8 mouse cellular contexts compared by ENCODE assay signal in the genomic region with DNA sequence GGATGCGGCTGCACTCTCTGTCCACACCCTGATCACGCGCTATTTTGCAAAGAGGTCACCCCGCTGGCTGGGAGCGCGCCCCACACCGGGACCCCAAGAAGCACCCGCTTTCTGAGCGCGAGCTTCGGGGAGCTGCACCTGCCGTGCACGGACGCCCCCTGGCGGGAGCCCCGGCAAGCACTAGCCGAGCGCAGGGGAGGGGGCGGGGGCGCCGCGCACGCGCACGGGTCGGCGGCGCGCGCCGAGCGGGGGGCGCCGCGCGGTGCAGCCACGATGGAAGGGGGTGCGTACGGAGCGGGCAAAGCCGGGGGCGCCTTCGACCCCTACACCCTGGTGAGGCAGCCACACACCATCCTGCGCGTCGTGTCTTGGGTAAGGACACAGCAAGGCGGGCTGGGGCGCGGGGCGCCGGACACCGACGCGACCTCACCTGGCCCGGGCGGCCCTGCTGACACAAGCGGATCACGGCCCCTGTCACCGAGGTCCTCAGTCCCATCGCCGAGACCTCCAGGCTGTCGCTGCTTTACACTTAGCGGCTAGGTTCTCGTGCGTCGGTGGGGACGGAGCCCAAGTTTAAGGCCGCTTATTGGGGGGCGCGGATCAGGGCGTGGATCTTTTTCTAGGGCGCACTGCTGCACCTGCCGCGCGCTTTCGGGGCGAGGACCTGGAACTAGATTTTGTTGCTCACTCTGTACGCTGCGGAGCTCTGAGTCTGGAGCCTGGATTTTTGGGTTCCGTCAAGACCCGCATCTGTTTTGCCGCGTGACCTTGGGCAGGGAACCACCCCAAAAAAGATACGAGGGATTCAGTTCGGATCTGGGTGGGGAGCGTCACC. TPM values are rescaled to one million over a fixed set of nuclear protein-coding genes. Genes with fewer than 3 reads are reported as not detected.
DNase-seq lines count a peak whose midpoint lies in the region; ATAC-seq and TF ChIP-seq lines count a peak whose summit lies in the region.

Syngr1 (plus strand) TSS at position 214 of the 835 bp plus-strand sequence.
Rpl3 (minus strand) TSS at position 748 of the 835 bp plus-strand sequence.

- peak; percentile 23; the same call in 1 of the 2 replicates for ATAC-seq in cerebellum, adult (ENCODE audit: insufficient number of reproducible peaks, low FRiP score, low TSS enrichment)
- ATAC-seq in forebrain, embryonic 13.5 days: peak; percentile 76
- ATAC-seq in liver, postnatal 0 days: peak; percentile 79
- peak; percentile 68 for ATAC-seq in neural tube, embryonic 13.5 days (ENCODE audit: low read depth)
- ATAC-seq in stomach, postnatal 0 days (ENCODE audit: low FRiP score, low TSS enrichment): peak; percentile 27

- peak within 1 kb of the TSS; percentile 84 for H3K4me2 ChIP-seq in forebrain, embryonic 13.5 days
- peak within 1 kb of the TSS; percentile 96 for H3K4me2 ChIP-seq in liver, postnatal 0 days (ENCODE audit: low read depth, low read length)
- H3K4me2 ChIP-seq in neural tube, embryonic 13.5 days: peak within 1 kb of the TSS; percentile 69
- peak within 1 kb of the TSS; percentile 90 for H3K4me2 ChIP-seq in stomach, postnatal 0 days (replicated peaks; ENCODE audit: low read depth)

- TF ChIP-seq CTCF in liver, postnatal 0 days (IDR thresholded peaks at IDR 0.05; ENCODE audit: low read depth): peak; percentile 84
- peak; percentile 75 for TF ChIP-seq CTCF in stomach, postnatal 0 days (IDR thresholded peaks at IDR 0.05; ENCODE audit: low read depth)

- intact Hi-C loops in heart, postnatal 14 days (cut with DNase I): loop anchor here (5.0 kb wide), 1 partner anchor 41 kb away; the partner anchor contains the start of gene Tab1

- no peak within 1 kb of the TSS for H3K27ac ChIP-seq in forebrain, embryonic 13.5 days
- H3K27ac ChIP-seq in liver, postnatal 0 days (ENCODE audit: low read depth): 0 out of 2 replicates have a peak within 1 kb of the TSS, but pooled peaks have one; percentile 9
- peak within 1 kb of the TSS; percentile 54 for H3K27ac ChIP-seq in neural tube, embryonic 13.5 days (replicated peaks)
- peak within 1 kb of the TSS; percentile 73 for H3K27ac ChIP-seq in stomach, postnatal 0 days (replicated peaks)

- no peaks in the 10 kb centered on the region for H3K36me3 ChIP-seq in forebrain, embryonic 13.5 days (ENCODE audit: poor library complexity, severe bottlenecking)
- no peaks in the 10 kb centered on the region for H3K36me3 ChIP-seq in liver, postnatal 0 days (replicated peaks; ENCODE audit: insufficient read depth, low read length)
- H3K36me3 ChIP-seq in neural tube, embryonic 13.5 days: no peaks in the 10 kb centered on the region
- no peaks in the 10 kb centered on the region for H3K36me3 ChIP-seq in stomach, postnatal 0 days (ENCODE audit: control insufficient read depth, insufficient read depth, low read length)

- H3K4me3 ChIP-seq in forebrain, embryonic 13.5 days: peak within 1 kb of the TSS; percentile 63
- H3K4me3 ChIP-seq in liver, postnatal 0 days (ENCODE audit: low read depth, low read length): peak within 1 kb of the TSS; percentile 65
- H3K4me3 ChIP-seq in neural tube, embryonic 13.5 days: peak within 1 kb of the TSS; percentile 77
- peak within 1 kb of the TSS; percentile 67 for H3K4me3 ChIP-seq in stomach, postnatal 0 days (ENCODE audit: low read depth, low read length)

- no peak for TF ChIP-seq EP300 in liver, postnatal 0 days (IDR thresholded peaks at IDR 0.05; ENCODE audit: low read depth)
- no peak for TF ChIP-seq EP300 in stomach, postnatal 0 days (optimal IDR thresholded peaks at IDR 0.05)

- 0 out of 2 replicates have a peak, but pooled peaks cover 3% of the 10 kb centered on the region for H3K9me3 ChIP-seq in forebrain, embryonic 13.5 days (replicated peaks)
- H3K9me3 ChIP-seq in liver, postnatal 0 days (ENCODE audit: low read length): no peaks in the 10 kb centered on the region
- H3K9me3 ChIP-seq in neural tube, embryonic 13.5 days: no peaks in the 10 kb centered on the region
- H3K9me3 ChIP-seq in stomach, postnatal 0 days (ENCODE audit: control insufficient read depth, low read length): no peaks in the 10 kb centered on the region

- H3K9ac ChIP-seq in forebrain, embryonic 13.5 days: peak within 1 kb of the TSS; percentile 80
- peak within 1 kb of the TSS; percentile 70 for H3K9ac ChIP-seq in liver, postnatal 0 days (replicated peaks)
- peak within 1 kb of the TSS; percentile 87 for H3K9ac ChIP-seq in neural tube, embryonic 13.5 days
- peak within 1 kb of the TSS; percentile 74 for H3K9ac ChIP-seq in stomach, postnatal 0 days (ENCODE audit: low read length)

- peaks cover 12% of the 10 kb centered on the region; the same call in 1 of the 2 replicates for H3K27me3 ChIP-seq in forebrain, embryonic 13.5 days
- peaks cover 14% of the 10 kb centered on the region for H3K27me3 ChIP-seq in liver, postnatal 0 days (ENCODE audit: insufficient read depth, low read length)
- H3K27me3 ChIP-seq in neural tube, embryonic 13.5 days: peaks cover 20% of the 10 kb centered on the region
- H3K27me3 ChIP-seq in stomach, postnatal 0 days (ENCODE audit: control insufficient read depth, insufficient read depth, low read length): no peaks in the 10 kb centered on the region

- peak; percentile 72 to 75 for DNase-seq in CD8-positive naive resting alpha-beta T cell, adult 2 months (ENCODE audit: low read depth in 2 of 2, low spot score in 2 of 2)
- peak; percentile 88 to 89 for DNase-seq in heart, postnatal 14 days
- peak; percentile 83 to 87 for DNase-seq in kidney, postnatal 4 days
- DNase-seq in liver, postnatal 0 days: peak; percentile 86
- peak; percentile 83 for DNase-seq in stomach, postnatal 0 days (ENCODE audit: low spot score)

- 1% methylated on average over 66 of the region's 86 CpGs for WGBS in forebrain, embryonic 13.5 days
- 1% methylated on average over 68 of the region's 86 CpGs for WGBS in liver, postnatal 0 days (ENCODE audit: insufficient replicate concordance)
- WGBS in neural tube, embryonic 13.5 days: 1% methylated on average over 84 of the region's 86 CpGs
- 2% methylated on average over 81 of the region's 86 CpGs for WGBS in stomach, postnatal 0 days

- peaks cover 14% of the 10 kb centered on the region for H3K4me1 ChIP-seq in forebrain, embryonic 13.5 days
- H3K4me1 ChIP-seq in liver, postnatal 0 days (ENCODE audit: insufficient read depth): peaks cover 28% of the 10 kb centered on the region
- H3K4me1 ChIP-seq in neural tube, embryonic 13.5 days (replicated peaks): peaks cover 24% of the 10 kb centered on the region
- H3K4me1 ChIP-seq in stomach, postnatal 0 days (replicated peaks; ENCODE audit: control insufficient read depth, insufficient read depth): peaks cover 3% of the 10 kb centered on the region; the same call in 1 of the 2 replicates

RNA-seq across cellular contexts. Expression of gene Syngr1, which starts in this region (rescaled TPM):
- 21.5 and 22.8 TPM in 2 replicates for polyA plus RNA-seq in forebrain, embryonic 13.5 days (2015; fragmentation: Nextera tagmentation; extraction: Ambion mirVana)
- 10 to 100 TPM; 77.8 to 79.6 TPM for total RNA-seq in heart, postnatal 14 days (2021)
- 10.3 and 10.4 TPM in 2 replicates for polyA plus RNA-seq in liver, postnatal 0 days (2015; fragmentation: Nextera tagmentation; extraction: Ambion mirVana)
- polyA plus RNA-seq in neural tube, embryonic 13.5 days (2015; fragmentation: Nextera tagmentation; extraction: Ambion mirVana): 27.2 and 36.0 TPM in 2 replicates
- 53.7 TPM in 2 replicates for polyA plus RNA-seq in stomach, postnatal 0 days (2015; fragmentation: Nextera tagmentation; extraction: Ambion mirVana)

RNA-seq across cellular contexts. Expression of gene Rpl3, which starts in this region (rescaled TPM):
- polyA plus RNA-seq in forebrain, embryonic 13.5 days (2015; fragmentation: Nextera tagmentation; extraction: Ambion mirVana): 733 and 735 TPM in 2 replicates
- total RNA-seq in heart, postnatal 14 days (2021): 100 to 1,000 TPM; 278 to 293 TPM
- 394 and 407 TPM in 2 replicates for polyA plus RNA-seq in liver, postnatal 0 days (2015; fragmentation: Nextera tagmentation; extraction: Ambion mirVana)
- polyA plus RNA-seq in neural tube, embryonic 13.5 days (2015; fragmentation: Nextera tagmentation; extraction: Ambion mirVana): 597 and 620 TPM in 2 replicates
- polyA plus RNA-seq in stomach, postnatal 0 days (2015; fragmentation: Nextera tagmentation; extraction: Ambion mirVana): 706 and 736 TPM in 2 replicates

Comparison
In these comparisons a context has a peak if more than half of its experiments do, and no peak if none do; other contexts are left out.
1. ATAC-seq: peak in every context shown above with its lines; median percentile 79 in liver, postnatal 0 days; 76 in forebrain, embryonic 13.5 days; 68 in neural tube, embryonic 13.5 days; 27 in stomach, postnatal 0 days; 23 in cerebellum, adult.